Mouse (Mus musculus) erythroblast, embryonic 14.5 days (primary cell): ENCODE results near the gene Rbpj.

Source experiments
- GATA1 ChIP-seq: IDR thresholded peaks from 2 replicates; pipeline ENCODE4 v1.6.1; 2012; ENCODE audit warnings: low read length, inconsistent platforms, mixed read lengths
- TAL1 ChIP-seq: IDR thresholded peaks from 3 replicates; pipeline ENCODE4 v1.6.1; 2012; ENCODE audit warnings: low read length, inconsistent platforms, mixed read lengths

- TF ChIP-seq GATA1 (no peak), TAL1 (no peak)
Measured at GRCm38 (mm10) chr5:53561160-53561559, 95.2 kb downstream of the Rbpj start.
